Comparison of ENCODE assay signal across 7 mouse cellular contexts in genomic region chr4:82541894-82542510, GRCm38 (mm10).
DNase-seq lines count a peak whose midpoint lies in the region; ATAC-seq lines count a peak whose summit lies in the region.

No protein-coding gene starts in this region.

- H3K27me3 ChIP-seq in splenic B cell, adult 2 months (ENCODE audit: control insufficient read depth, insufficient read depth, low read length, poor library complexity, severe bottlenecking): peaks cover 2% of the 10 kb centered on the region; the same call in 1 of the 2 replicates

- peak; percentile 78; the same call in 1 of the 2 replicates for ATAC-seq in megakaryocyte-erythroid progenitor cell, adult 5-6 weeks (replicated peaks; ENCODE audit: low FRiP score, low TSS enrichment, poor library complexity, severe bottlenecking)

- peak; percentile 55 to 63 for DNase-seq in adrenal gland, adult 18-20 months (ENCODE audit: low spot score in 2 of 2)
- peak; percentile 94 to 97 for DNase-seq in cerebellum, postnatal 10 days
- peak; percentile 90 for DNase-seq in gastrocnemius, adult 18-20 months (ENCODE audit: low spot score)
- peak; percentile 88 for DNase-seq in hindlimb bud, embryonic 11.5 days (ENCODE audit: extremely low spot score, low read depth, low spot score)
- DNase-seq in left cerebral cortex, adult 11 months (ENCODE audit: low spot score): peak; percentile 74
- DNase-seq in splenic B cell, adult 2 months (ENCODE audit: low read depth, low spot score): peak; percentile 1

- no peaks in the 10 kb centered on the region for H3K36me3 ChIP-seq in splenic B cell, adult 2 months (ENCODE audit: control insufficient read depth, insufficient read depth, low read length, poor library complexity, severe bottlenecking)

Comparison
In these comparisons a context has a peak if more than half of its experiments do, and no peak if none do; other contexts are left out.
1. Peak in every context shown above with its lines: DNase-seq and ATAC-seq.
2. DNase-seq: peak in every context shown above with its lines; median percentile 96 in cerebellum, postnatal 10 days; 90 in gastrocnemius, adult 18-20 months; 88 in hindlimb bud, embryonic 11.5 days; 74 in left cerebral cortex, adult 11 months; 59 in adrenal gland, adult 18-20 months; 1 in splenic B cell, adult 2 months.